Mouse (Mus musculus) left cerebral cortex, adult 8-10 months (tissue): ENCODE results near the gene A3galt2. TPM values are rescaled to one million over a fixed set of nuclear protein-coding genes. Genes with fewer than 3 reads are reported as not detected.

Experiments
- DNase-seq, 2 experiments: peaks; one replicate each; pipeline ENCODE4 v3.0.0; 2022; ENCODE audit warnings: low spot score in 2 of 2
- total RNA-seq, 4 experiments: library from RNA; stranded (reverse); gene quantifications; 2 replicates each; pipeline ENCODE4 v1.2.4; 2022

The A3galt2 gene
- total RNA-seq, 4 experiments from 2014 or later, result 0.09 to 0.39 (median 0.27) TPM

DNA sequence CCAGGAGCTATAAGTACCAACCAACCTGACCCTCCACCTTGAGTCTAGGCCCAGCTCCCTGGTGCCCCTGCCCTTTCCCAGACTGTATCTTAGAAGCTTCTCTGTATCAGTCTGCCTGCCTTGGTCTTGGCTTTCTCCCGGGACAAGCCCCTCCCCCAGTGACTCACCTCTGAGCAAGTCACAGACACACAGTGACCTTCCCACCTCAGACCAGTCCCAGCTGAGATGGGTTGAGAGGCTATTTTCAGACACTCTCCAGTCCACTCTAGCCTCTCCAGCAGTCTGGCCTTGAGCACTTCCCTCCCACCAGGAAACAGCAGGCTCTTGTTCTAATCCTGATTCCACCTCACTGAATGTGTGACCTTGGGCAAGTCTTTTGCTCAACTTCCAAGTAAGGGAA is 38.5 kb downstream of the A3galt2 start:
- no peak for DNase-seq

DNA sequence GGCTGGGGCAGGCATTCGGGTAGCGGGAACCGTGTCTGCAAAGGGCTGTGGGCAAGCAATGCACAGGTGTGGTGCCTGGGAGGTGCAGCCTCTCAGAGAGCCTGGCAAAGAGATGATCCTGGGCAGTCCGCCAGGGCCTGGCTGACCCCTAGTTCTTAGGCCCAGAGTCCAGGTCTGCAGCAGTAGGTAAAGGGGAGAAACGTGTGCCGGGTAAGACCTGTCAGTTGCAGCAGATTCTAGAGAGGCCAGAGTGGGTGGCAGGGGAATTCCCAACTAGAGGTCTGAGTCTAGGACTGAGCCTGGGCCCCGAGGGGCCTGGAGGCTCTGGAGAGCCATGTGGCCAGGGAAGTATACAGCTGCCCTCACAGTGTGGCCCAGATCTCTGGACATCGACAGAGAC is 39.0 kb downstream of the A3galt2 start:
- no peak for DNase-seq

DNA sequence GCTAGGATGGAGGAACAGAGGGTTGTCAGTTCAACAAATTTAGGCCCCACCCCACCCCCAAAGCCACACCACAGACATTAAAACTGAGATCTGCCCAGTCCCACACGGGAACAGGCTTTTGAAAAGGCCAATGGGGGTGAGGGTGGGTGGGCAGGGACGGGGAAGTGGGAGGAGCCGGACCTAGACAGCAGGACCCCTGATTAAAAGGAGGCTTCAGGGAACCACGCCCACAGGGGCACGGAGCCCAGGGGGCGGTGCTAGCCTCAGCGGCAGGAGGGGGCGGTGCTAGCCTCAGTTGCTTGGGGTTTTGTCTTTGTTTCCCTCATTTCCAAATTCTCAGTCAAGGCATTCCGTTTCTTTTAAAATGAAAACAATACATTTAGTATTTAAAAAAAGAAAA is 40.4 kb downstream of the A3galt2 start:
- no peak for DNase-seq

DNA sequence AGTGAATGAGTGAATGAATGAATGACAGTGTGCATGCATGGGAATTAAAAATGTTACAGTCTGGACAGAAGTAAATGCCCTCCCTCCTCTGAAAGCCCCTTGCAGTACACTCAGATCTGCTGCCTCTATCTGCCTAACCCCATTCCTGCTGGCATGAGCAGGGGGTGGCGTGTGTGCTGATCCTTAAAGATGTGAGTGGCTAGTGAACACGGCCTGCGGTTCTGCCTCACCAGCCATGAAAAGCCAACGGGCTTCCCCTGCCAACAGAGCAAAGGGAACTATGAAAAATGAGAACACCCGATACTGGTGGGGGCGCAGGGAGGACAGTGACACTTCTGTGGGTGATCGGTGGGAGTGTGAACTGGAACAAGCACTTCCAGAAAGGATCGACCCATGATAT is 41.6 kb downstream of the A3galt2 start:
- no peak for DNase-seq

DNA sequence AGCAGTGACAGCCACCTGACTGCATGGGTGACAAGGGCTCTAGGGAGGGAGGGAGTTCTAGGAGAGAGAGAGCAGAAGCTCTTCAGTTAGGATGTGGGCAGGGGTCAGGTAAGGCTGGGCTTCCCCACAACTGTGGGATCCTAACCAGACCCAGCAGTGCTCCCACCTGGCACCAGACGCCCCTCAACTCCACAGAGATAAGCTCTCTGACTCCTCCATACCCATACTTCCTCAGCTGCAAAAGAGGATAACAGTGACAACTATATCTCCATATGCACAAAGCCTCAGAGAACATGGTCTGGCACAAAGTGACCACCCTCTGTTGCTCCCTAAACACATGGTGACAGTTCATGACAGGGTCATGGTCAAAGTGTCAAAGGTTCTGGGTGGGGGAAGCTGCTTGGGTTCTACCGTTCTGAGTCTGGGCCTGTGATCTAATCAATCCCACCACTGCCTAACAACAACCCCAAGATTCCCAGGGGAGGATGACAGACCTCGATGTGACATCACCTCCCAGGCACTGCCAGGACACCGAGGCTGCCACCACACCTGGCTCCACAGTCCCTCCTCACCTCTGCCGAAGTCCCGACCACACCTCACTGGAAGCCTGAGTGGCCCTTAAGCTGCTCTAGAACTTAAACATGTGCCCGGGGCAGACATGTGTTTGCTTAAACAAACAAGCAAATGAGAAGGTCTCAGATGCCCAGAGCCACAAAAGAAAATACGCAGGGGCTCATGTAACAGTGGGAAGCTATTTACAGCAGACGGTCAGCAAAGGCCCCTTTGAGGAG is 46.7 kb downstream of the A3galt2 start:
- no peak for DNase-seq

DNA sequence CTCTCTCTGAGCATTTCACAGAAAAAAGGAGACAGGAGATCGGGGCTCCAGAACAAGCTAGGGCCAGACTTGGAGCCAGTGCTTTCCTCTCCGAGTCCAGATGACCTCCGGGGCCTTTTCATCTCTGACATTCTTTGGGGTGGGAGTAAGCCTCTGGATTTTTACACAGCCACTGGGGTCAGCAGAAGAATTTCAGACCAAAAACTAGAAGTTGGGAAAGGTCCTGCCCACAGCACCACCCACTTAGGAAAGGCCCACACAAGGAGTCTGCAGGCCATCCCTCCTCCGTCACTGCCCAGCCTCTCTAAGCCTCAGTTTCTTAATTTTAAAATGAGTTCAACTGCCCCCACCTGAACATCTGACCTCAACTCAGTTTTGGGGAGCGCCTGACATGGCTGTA is 48.4 kb downstream of the A3galt2 start:
- DNase-seq, result no peak

DNA sequence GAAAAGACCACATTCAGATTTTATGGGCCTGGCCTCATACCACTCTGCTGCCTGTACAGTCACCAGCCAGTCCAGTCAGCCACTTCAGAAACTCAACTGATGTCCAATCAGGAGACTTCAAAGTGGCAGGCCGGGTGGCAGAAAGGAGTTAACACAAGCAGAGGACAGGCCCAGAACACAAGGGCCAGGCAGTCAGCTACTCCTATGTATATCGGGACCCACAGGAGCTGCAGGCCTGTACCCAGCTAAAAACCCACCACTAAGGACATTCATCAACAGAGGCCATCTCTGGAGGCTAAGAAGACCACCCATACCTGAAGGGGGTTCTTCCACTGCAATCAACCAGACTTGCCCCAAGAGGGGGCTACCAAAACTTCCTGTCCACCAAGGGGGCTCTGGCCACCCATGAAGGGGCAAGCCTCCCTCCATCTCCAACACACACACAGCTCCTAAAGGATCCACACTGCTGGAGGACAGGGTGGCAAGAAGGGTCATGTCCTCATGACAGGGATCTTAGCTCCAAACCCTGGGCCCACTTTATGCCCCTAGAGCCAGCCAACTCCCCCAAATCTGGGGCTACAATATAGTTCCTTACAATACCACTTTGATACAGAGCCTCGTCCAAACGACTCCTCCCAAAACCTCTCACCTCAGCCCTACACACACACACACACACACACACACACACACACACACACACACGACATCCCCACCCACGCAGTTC is 49.4 kb downstream of the A3galt2 start:
- DNase-seq, result no peak

DNA sequence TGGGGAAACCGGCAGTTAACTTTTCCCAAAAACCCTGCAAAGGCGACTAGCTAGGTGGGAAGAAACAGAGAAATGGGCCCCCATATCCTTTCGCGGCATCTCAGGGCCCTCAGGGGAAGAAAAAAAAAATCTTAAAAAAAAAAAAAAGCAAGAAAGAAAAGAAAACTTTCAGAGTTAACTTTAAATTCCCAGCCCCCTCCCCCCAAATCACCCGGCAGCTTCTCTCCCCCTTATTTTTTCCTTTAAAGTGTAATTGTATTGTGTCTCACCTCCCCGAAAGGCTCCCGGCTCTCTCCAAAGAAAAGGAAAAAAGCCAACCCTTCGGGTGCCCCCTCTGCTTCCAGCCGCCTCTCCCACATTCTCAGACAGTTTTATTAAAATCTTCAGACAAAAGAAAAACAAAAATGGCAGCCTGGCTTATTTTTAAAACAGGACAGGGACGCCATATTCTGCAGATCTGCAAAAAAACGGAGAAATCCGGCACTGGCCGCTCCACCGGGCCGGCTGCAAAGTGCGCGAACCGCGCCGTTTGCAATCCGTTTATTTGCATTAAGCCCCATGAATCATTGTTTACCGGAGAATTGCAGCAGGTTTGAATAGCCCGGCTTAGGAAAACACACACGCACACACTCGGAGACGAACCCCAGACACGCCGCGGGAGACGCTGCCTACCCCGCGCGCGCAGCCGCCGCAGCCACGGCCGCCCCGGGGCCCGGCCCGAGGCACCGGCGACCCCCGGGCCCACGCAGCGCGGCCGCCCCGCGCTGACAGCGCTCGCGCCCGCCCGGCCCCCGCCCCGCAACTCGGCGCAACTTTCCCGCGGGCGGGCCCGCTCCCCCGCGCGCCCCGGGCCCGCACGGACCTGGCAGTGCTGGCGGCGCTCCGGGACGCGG is 50.2 kb downstream of the A3galt2 start:
- DNase-seq, result peak in 1 of 2 experiments; percentile 51

DNA sequence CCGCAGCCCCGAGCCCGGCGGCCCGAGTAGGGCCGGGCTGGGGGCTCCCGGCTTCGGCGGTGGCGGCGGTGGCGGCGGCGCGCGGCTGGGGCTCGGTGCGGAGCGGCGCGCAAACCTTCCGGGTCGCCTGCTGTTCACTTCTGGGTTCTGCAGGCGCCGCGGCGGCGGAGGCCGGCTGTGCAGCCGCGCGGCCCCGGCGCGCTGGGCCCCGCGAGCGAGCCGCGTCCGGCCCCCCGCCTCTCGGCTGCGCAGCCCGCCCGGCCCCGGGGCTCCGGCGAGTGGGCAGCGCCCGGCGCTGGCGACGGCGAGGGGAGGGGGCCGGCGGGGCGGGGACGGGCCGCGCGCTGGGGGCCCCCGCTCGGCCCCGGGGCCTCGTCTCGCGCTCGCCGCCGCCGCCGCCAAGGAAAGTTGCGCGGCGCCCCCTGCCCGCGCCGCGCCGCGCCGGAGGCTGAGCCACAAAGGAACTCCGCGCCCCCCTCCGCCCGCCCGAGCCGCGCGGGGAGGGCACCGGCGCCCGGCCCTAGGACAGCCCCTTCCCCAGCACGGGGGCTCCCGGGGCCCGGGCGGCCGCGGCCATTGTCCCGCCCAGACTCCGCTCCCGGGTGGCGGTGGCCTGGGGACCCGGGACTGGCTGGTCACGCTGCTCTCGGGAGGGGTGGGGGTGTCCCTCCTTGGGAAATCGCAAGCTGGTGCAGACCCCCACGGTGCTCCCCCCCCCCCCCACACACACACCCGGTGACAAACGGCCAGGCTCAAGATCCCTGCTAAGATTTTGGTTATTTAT is 51.1 kb downstream of the A3galt2 start, which contains the start of gene Zfp362:
Gene Zfp362 (minus strand): TSS at position 3 of the 784 bp plus-strand sequence.
- DNase-seq, result no peak

DNA sequence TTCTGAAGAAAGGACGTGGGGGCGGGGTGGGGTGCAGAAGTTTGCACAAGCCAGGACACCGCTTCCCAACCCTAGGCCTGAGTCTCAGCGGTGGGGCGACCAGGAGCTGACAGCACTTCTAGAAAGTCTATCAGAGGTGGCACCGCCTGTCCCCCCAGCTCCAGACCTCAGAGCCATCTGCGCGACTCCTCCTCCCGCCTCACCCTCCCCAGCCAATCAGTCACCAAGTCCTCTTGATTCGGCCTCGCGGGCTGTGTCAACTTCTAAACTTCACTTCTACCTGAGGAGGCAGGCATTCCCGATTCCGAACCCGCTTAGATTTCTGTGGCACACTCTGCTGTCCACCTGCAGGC is 51.6 kb downstream of the A3galt2 start:
- DNase-seq, result no peak

DNA sequence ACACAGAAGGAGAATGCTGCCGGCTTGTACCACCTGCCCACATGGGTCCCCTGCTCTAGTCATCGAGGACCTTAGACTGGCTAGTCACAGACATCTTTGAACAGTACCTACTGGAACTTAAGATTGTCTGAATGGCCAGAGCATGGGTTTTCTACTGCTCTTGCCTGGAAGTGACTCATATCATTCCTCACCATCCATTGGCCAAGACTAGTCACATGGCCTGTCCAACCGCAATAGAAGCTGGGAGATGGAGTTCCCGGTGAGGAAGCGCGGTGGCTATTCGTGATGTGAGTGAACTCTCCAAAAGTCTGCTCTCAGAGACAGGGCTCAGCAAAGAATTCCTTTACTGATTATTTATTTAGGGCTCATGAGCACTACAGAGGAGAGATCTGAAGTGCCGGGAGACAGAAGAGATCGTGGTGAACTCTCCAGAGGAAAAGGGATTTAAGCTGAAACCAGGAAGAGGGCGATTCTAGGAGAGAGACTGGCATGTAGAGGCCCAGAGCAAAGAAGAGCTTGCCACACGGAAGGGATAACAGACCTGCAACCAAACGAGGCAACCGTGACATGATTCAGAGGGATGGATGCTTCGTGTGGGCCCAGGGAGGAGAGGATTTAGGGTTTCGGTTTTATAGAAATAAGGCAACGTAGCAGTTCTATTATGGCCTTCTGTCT is 56.4 kb downstream of the A3galt2 start:
- peak; percentile 62 to 87 for DNase-seq

DNA sequence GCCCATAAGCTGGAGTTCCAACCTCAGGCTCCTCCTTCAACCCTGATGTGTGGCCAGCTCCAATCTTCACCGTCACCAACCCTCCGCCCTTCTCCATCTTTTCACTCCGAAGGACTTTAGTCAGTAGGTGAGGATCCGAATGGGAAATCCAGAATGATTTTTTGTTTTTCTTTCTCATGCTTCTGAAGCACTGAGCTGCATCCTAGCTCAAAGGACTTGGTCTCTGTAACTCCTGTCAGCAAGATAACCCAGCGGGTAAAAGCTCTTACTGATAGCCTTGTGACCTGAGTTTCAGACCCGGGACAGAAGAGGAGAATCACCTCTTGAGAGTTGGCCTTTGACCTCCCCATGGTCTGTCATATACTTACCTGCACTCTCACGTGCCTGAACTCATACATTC is 61.8 kb downstream of the A3galt2 start:
- DNase-seq, result no peak

Other genes with a start within 250 kb of the A3galt2 start
- gene Zscan20, start 145.3 kb upstream of the A3galt2 start, total RNA-seq, result 10 to 100 TPM in 1 of 4 experiments, 1 to 10 TPM in 3; 6.2 to 11.9 (median 8.5) TPM
- 1 to 10 TPM in 3 of 4 experiments, under 1 TPM in 1; 0.99 to 3.1 (median 2.0) TPM for gene Tlr12, start 136.7 kb upstream of the A3galt2 start, total RNA-seq
- gene Phc2, start 100.7 kb upstream of the A3galt2 start, total RNA-seq, result 10 to 100 TPM; 88.6 to 92.0 (median 90.0) TPM
- gene Zfp362, start 50.7 kb downstream of the A3galt2 start, total RNA-seq, result 10 to 100 TPM; 27.1 to 32.9 (median 30.1) TPM
- 10 to 100 TPM; 17.4 to 20.0 (median 19.4) TPM for gene Trim62, start 128.2 kb downstream of the A3galt2 start, total RNA-seq
- gene Azin2, start 207.1 kb downstream of the A3galt2 start, total RNA-seq, result 10 to 100 TPM; 48.2 to 54.6 (median 49.8) TPM
- 10 to 100 TPM; 23.4 to 28.1 (median 25.2) TPM for gene Ak2, start 236.6 kb downstream of the A3galt2 start, total RNA-seq